ENCODE assay signal across 23 mouse cellular contexts in genomic region chr12:85426126-85426525, GRCm38 (mm10). TPM values are rescaled to one million over a fixed set of nuclear protein-coding genes. Genes with fewer than 3 reads are reported as not detected.
DNase-seq lines count a peak whose midpoint lies in the region; ATAC-seq and TF ChIP-seq lines count a peak whose summit lies in the region.
"Had no signal": no experiment of that assay in that cellular context is flagged by ENCODE, and none has a peak within 500 bp of the region (broad histone marks: within the 10 kb centered on the region; RNA-seq: fewer than 3 reads in every experiment).

No protein-coding gene starts in this region.

- no peaks in the 10 kb centered on the region for H3K36me3 ChIP-seq in lung, embryonic 14.5 days (ENCODE audit: insufficient read depth)
- H3K36me3 ChIP-seq in forebrain, embryonic 14.5 days (ENCODE audit: control insufficient read depth, insufficient read depth, low read length), result no peaks in the 10 kb centered on the region
- H3K36me3 ChIP-seq: heart, embryonic 13.5 days; hindbrain, embryonic 12.5 days had no signal

- no peak for TF ChIP-seq CTCF in lung, embryonic 14.5 days (IDR thresholded peaks at IDR 0.05; ENCODE audit: low read depth)

- H3K27me3 ChIP-seq in lung, embryonic 14.5 days (ENCODE audit: insufficient read depth, low read length), result no peaks in the 10 kb centered on the region
- no peaks in the 10 kb centered on the region for H3K27me3 ChIP-seq in forebrain, embryonic 14.5 days (replicated peaks; ENCODE audit: control insufficient read depth, insufficient read depth, low read length)
- H3K27me3 ChIP-seq: forebrain, embryonic 13.5 days; heart, embryonic 13.5 days had no signal

- H3K27ac ChIP-seq in lung, embryonic 14.5 days (ENCODE audit: low read depth), result no peak overlapping the region
- H3K27ac ChIP-seq in forebrain, embryonic 14.5 days (ENCODE audit: low read depth, low read length), result no peak overlapping the region
- H3K27ac ChIP-seq: forebrain, embryonic 13.5 days; heart, adult 2 months; heart, embryonic 13.5 days; hindbrain, embryonic 12.5 days had no signal

- H3K9me3 ChIP-seq in lung, embryonic 14.5 days (ENCODE audit: low read depth, low read length), result no peaks in the 10 kb centered on the region
- H3K9me3 ChIP-seq in forebrain, embryonic 14.5 days (replicated peaks; ENCODE audit: control insufficient read depth, low read length), result no peaks in the 10 kb centered on the region
- H3K9me3 ChIP-seq: forebrain, embryonic 13.5 days; heart, embryonic 13.5 days; hindbrain, embryonic 12.5 days had no signal

- no peaks in the 10 kb centered on the region for H3K4me1 ChIP-seq in lung, embryonic 14.5 days (ENCODE audit: insufficient read depth)
- H3K4me1 ChIP-seq in forebrain, embryonic 14.5 days (ENCODE audit: control insufficient read depth, insufficient read depth, low read length), result no peaks in the 10 kb centered on the region

- WGBS in lung, embryonic 14.5 days, result 21% methylated on average over 10 of the region's 10 CpGs
- WGBS in forebrain, embryonic 14.5 days, result 48% methylated on average over 10 of the region's 10 CpGs

- H3K4me2 ChIP-seq in lung, embryonic 14.5 days, result no peak overlapping the region
- H3K4me2 ChIP-seq in forebrain, embryonic 14.5 days (ENCODE audit: low read length), result no peak overlapping the region
- H3K4me2 ChIP-seq: forebrain, embryonic 13.5 days; heart, embryonic 13.5 days; hindbrain, embryonic 12.5 days had no signal

- H3K4me3 ChIP-seq in lung, embryonic 14.5 days (ENCODE audit: low read depth, low read length), result no peak overlapping the region
- no peak overlapping the region for H3K4me3 ChIP-seq in forebrain, embryonic 14.5 days (ENCODE audit: low read depth, low read length)
- H3K4me3 ChIP-seq: forebrain, embryonic 13.5 days; heart, adult 2 months; heart, embryonic 13.5 days; hindbrain, embryonic 12.5 days had no signal

- no peak for ATAC-seq in lung, embryonic 14.5 days (ENCODE audit: insufficient read depth)
- no peak for ATAC-seq in forebrain, embryonic 14.5 days
- ATAC-seq: CD4-positive, CD25-positive, alpha-beta regulatory T cell, adult 4 months; forebrain, embryonic 13.5 days; hindbrain, embryonic 16.5 days; inflammation-experienced regulatory T-cells, adult 6 months; intestine, postnatal 0 days had no signal

- H3K9ac ChIP-seq in lung, embryonic 14.5 days, result no peak overlapping the region
- no peak overlapping the region for H3K9ac ChIP-seq in forebrain, embryonic 14.5 days (ENCODE audit: low read length)
- H3K9ac ChIP-seq: forebrain, embryonic 13.5 days; heart, embryonic 13.5 days; hindbrain, embryonic 12.5 days had no signal

- peak; percentile 47 for DNase-seq in embryo, embryonic 10 days (ENCODE audit: low spot score)
- no peak for DNase-seq in embryo, embryonic 9.5 days (ENCODE audit: extremely low spot score)
- peak; percentile 31 for DNase-seq in lung, embryonic 14.5 days
- no peak for DNase-seq in lung, postnatal 14 days
- DNase-seq in ZHBTc4 (ENCODE audit: low read depth, low spot score), result peak; percentile 53
- peak; percentile 30 for DNase-seq in forelimb bud, embryonic 11.5 days (ENCODE audit: low read depth, low spot score)
- DNase-seq in gastrocnemius, postnatal 4 days (ENCODE audit: low spot score in 2 of 2), result no peak
- DNase-seq in forebrain, embryonic 14.5 days (ENCODE audit: low spot score), result no peak
- DNase-seq: adrenal gland, adult 2 months; adrenal gland, postnatal 25 days; B cell, adult 2 months; cerebellum, adult 2 months; cerebellum, postnatal 25 days; gastrocnemius, postnatal 36 days; heart, adult 2 months; heart, postnatal 4 days had no signal

RNA-seq across cellular contexts. Expression of gene Fos, which starts 47.6 kb away (rescaled TPM):
- 3.7 and 3.8 TPM in 2 replicates for polyA plus RNA-seq in lung, embryonic 14.5 days (2014; fragmentation: Nextera tagmentation; extraction: Ambion mirVana)
- total RNA-seq in gastrocnemius, postnatal 4 days (2021), result 10 to 100 TPM; 19.0 to 20.0 TPM
- 1.2 and 1.4 TPM in 2 replicates for polyA plus RNA-seq in forebrain, embryonic 14.5 days (2014; fragmentation: Nextera tagmentation; extraction: Ambion mirVana)

RNA-seq across cellular contexts. Expression of gene Tmed10, which starts 51.5 kb away (rescaled TPM):
- polyA plus RNA-seq in lung, embryonic 14.5 days (2014; fragmentation: Nextera tagmentation; extraction: Ambion mirVana), result 333 and 344 TPM in 2 replicates
- total RNA-seq in gastrocnemius, postnatal 4 days (2021), result 100 to 1,000 TPM; 190 to 191 TPM
- 194 and 212 TPM in 2 replicates for polyA plus RNA-seq in forebrain, embryonic 14.5 days (2014; fragmentation: Nextera tagmentation; extraction: Ambion mirVana)

Comparison
In these comparisons a context has a peak if more than half of its experiments do, and no peak if none do; other contexts are left out.
1. DNase-seq: peak in embryo, embryonic 10 days (single experiment), lung, embryonic 14.5 days (single experiment), ZHBTc4 (single experiment) and forelimb bud, embryonic 11.5 days (single experiment); none in embryo, embryonic 9.5 days (single experiment), lung, postnatal 14 days (single experiment), gastrocnemius, postnatal 4 days (0 of 2) and forebrain, embryonic 14.5 days (single experiment).